Mouse (Mus musculus): ENCODE measurements at regions not wholly inside any gene's neighbourhood (a gene's known extent, or its start where the extent isn't known, plus 50 kb on each side); places are given as distances from the start of the nearest gene placed in this dataset.

GRCm38 (mm10) chr8:89759531-89759930, 588.6 kb downstream of the Tox3 start:
- in situ Hi-C loops (cut with MboI, MseI): no loop called here

DNA sequence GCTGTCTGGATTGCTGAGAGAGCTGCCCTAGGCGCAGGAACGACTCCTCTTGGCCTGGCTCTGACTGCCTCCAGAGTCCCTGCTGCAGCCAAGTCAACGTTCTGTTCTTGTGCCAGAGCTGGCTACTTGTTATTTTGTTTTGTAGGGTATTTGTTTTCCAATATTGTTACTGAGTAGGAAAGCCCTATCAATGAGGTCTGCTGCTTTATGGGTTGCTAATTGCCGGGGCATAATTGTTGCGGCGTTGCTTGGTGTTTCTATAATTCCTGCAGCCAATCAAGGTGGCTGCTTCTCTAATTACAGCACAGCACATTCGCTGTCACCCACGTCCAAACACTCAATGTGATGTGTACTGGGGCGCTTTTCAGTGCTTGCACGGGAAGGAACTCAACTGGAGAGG, 589.4 kb downstream of the Tox3 start:
- in situ Hi-C loops (cut with MboI, MseI): no loop called here

DNA sequence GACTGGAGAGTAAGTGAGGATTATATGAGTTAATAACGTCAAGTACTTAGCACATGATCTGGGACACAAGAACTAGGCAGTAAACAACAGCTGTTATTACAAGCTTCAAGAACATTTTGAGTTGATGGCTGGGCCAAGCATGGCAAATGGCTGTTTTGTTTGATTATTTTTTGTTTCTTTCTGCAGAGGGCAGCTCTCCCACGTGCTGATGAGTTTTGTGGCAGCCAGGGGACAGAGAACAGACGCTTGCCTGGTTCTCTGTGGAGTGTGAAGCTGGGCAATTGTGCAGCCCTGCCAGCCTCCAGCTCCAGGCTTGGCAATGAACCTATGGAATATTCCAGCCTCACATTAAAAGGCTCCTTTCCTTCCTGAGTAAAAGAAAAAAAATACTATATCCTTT, 592.2 kb downstream of the Tox3 start:
- in situ Hi-C loops (cut with MboI, MseI): no loop called here

DNA sequence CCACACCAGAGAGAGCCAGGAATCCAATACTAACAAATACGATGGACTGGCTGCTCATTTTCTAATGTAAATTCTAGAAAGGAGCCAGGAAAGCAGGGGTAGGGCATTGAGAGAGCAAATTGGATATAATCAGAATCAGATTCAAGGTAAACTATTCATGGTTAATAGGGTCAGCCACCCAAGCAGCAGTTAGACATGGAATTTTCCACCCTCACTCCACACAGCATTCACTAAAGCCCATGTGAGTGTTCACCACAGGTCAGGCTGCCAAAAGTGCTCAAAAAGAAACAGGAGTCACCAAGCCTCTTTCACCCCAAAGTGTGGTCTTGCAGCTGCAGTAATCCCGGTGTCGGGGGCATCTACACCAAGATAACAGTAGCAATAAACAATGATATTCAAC, 596.9 kb downstream of the Tox3 start:
- in situ Hi-C loops (cut with MboI, MseI): no loop called here

DNA sequence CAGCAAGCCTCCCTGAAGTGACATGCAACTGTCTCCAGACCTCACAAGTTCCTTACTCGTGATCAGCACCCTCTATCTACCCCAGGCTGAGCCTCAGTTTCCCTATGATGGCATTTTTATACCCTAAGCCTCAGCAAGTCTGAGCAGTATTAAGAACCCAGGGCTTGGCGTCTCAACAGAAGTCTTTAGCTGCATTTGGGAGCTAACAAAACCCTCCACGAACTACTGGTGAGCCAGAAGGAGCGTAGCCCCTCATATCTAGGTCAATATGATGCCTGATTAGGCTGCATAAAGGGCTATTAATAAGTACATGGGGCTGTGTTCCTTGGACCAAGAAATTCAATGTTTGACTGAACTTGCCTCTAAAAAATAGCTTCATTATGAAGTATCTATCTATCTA, 600.4 kb downstream of the Tox3 start:
- in situ Hi-C loops (cut with MboI, MseI): no loop called here

GRCm38 (mm10) chr8:89744267-89745028, 603.7 kb downstream of the Tox3 start:
- in situ Hi-C loops (cut with MboI, MseI): no loop called here

DNA sequence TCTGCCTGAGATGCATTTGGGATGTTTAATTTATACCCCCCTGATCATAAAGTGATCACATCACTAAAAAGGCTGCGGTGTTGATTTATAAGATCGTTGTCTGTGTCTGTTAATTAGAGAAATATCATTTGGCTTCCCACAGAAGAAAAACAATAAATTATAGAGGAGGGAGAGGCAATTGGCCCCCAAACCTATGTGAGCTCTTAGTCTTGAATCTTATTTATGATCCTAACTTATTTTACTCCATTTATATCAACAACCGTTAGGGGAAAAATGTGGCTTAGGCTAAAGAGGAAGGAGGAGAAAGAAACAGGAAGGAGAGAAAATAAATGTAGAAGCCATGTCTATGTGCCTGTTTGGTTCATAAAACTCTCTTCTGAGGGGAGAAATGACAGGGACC, 609.5 kb downstream of the Tox3 start:
- in situ Hi-C loops (cut with MboI, MseI): no loop called here

- in situ Hi-C loops (cut with MboI, MseI): no loop called here
Measured at GRCm38 (mm10) chr8:89737636-89738035, 610.5 kb downstream of the Tox3 start.

DNA sequence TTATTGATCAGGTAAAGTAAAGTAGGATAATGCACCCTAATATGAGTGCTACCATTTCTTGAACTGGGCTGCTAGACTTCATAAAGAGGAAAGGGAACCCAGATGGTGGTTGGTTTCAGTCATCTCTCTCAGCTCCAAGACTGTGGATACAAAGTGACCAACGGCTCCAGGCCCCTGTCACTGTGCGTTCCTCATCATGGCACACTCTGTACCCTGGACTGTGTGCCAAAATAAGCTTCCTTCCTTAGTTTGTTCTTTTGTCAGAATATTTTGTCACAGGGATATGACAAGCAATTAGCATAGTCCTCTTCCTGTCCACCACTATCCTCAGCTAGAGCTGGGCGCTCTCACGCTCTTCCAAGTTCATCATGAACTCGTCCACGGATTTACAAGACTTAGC, 620.9 kb downstream of the Tox3 start:
- in situ Hi-C loops (cut with MboI, MseI): loop anchor here (10.0 kb wide), 1 partner anchor 442 kb away; no protein-coding TSS in a partner anchor

DNA sequence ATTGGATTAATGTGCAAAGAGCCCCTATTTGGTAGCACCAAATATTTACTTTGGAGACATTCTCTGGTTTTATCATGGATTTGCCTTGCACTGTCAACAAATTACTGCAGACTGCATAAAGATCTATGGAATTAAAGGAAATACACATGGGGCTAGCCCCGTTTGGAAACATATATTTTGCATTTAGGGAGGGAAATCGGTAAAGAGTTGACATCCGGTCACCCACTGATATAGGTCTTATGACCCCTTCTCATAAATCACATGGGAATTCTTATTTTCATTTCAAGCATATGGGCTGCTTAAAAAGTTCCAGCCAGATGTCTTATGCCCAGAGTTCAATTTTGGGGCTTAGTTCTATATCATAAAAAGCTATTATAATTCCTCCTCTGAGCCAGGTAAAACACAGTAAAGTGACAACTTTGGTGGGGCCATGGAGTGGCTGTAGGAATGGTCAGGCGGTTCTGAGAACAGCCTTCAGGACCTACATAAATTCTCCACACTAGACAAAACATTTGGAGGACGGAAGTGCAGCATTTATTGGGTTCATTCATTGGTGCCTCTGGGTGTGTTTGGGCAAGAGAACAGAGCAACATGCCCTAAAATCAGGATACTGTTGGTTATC, 626.3 kb downstream of the Tox3 start:
- in situ Hi-C loops (cut with MboI, MseI): loop anchor here (10.0 kb wide), 1 partner anchor 437 kb away; no protein-coding TSS in a partner anchor

GRCm38 (mm10) chr8:89713880-89714279, 634.3 kb downstream of the Tox3 start:
- in situ Hi-C loops (cut with MboI, MseI): no loop called here

DNA sequence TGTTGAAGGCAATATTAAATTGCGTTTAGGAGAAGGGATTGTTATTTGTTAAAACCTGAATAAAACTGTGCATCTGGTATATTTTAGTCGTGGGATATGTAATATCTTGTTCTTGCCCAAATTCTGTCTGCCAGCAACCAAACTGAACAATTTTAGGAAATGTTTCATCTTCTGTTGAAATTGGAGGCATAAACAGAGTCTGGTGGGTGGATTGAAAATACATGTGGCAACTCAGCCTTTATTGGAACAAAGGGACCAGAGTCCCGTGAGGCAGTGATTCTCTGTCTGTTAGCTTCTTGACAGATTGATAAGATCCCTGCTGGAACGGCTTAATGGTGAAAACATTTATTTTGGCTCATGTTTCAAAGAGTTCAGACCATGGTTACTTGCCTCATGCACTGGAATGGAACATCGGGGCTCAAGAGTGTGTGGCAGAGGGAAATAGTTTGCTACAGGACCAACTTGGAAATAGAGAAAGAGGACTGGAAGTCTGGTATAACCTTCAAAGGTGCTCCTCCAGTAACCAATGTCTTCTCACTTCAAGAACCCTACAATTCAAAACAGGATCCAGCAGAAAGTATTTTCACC, 640.7 kb downstream of the Tox3 start:
- in situ Hi-C loops (cut with MboI, MseI): no loop called here

- in situ Hi-C loops (cut with MboI, MseI): no loop called here
Measured at GRCm38 (mm10) chr8:89685696-89686095, 641.7 kb upstream of the Sall1 start.

GRCm38 (mm10) chr8:89680937-89681336, 637.0 kb upstream of the Sall1 start:
- in situ Hi-C loops (cut with MboI, MseI): no loop called here

GRCm38 (mm10) chr8:89680341-89680740, 636.4 kb upstream of the Sall1 start:
- in situ Hi-C loops (cut with MboI, MseI): no loop called here

- in situ Hi-C loops (cut with MboI, MseI): no loop called here
Measured at GRCm38 (mm10) chr8:89679551-89679950, 635.6 kb upstream of the Sall1 start.

DNA sequence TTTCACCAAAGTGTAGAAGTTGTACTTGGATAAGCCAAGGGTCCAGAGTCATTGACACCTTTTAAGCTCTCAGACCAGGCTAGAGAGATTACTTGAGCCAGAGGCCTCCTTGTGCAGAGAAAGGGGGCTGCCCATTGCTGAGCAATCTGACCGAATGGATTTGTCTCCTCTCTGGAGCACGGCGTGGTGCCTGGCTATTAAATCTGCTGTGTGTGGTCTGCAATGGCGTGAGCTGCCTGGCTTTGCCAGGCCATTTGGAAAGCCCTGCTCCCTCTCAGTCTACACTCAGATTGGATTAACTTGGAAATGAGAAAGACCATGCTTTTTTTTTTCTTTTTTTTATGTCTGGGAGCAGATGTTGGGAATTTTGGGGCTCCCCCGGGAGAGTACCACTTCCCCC, 633.3 kb upstream of the Sall1 start:
- in situ Hi-C loops (cut with MboI, MseI): no loop called here

DNA sequence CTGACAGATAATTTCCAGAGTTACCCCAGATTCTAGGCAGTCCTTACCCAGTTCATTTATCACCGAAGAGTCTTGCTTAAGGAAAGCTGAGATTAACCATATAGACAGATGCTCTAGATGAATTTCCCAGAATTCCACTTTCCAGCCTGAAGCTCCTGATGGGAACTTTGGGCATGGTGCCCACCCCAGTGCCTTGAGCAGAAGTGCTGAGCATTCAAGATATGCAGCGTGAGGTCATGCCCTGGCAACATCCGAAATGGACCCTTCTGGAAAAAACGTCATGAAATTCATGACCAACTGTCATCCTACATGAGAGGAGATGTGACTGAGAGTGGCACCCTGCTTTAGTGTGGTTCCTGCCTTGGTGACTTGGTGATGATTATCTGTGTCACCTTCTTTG, 629.9 kb upstream of the Sall1 start:
- in situ Hi-C loops (cut with MboI, MseI): no loop called here

DNA sequence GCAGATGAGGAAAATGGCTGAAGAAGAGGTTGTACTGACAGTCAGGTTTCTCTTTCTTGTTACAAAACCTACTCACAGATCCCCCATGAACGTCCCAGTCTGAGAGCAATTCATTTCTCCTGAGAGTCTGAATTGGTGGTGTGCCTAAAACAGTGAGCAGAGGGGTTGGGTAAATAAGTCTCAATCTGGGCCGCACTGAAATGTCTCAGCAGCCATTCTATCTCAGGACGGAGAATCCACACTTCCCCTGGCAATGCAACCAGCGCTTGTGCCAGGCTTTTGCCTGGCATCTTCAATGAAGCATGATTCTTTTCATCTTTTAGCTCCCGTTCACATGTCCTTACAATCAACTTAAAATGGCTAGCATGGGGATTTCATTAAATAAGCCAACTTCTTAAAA, 628.7 kb upstream of the Sall1 start:
- in situ Hi-C loops (cut with MboI, MseI): no loop called here

DNA sequence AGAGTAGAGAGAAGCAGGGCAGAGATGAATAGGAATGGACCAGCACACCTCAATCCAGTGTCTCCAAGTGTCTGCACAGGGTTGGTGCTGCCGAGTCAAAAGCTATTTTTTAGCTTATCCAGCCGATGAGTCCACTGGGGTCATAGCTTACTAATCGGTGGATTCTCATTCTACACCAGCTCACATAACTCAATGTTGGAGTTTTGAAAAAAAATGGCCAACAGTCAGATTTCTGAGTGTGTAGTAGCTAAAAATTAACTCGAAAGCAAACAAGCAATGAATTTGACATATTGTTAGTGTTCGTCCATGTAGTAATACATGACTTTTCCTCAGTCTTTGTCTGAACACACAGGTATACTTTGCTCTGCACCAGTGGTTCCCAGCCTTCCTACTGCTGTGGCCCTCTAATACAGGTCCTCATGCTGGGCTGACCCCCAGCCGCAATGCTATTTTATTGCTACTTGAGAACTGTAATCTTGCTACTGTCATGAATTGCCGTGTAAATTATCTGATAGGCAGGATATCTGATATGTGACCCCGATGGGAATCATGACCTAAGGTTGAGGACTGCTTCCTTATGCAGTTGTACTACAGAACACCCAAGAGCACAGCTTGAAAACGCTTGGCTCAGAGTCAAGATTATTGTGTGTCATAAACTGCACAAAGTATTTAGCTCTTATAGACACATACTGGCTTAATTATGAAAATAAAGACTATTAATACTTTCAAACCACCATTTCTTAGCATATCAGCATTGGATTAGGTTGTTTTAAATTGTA, 621.1 kb upstream of the Sall1 start:
- in situ Hi-C loops (cut with MboI, MseI): no loop called here

DNA sequence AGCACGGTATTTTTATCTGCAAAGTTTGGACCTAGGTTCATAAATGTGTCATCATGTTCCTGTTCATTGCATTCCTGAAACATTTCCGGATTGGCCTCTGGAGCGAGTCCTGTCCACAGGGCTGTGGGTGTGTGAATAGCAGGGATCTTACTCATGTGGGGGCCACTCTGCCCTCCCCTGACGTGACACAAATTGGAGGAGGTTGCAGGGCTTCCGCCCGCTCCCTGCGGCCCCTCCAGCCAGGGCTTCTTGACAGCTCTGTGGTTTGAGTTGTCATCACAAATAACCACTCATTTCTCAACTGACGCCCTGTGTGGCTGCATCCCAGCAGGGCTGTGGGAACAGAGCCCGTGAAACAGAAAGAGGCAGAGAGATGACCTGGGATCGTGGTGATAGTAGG, 619.9 kb upstream of the Sall1 start:
- in situ Hi-C loops (cut with MboI, MseI): no loop called here
